Mouse (Mus musculus): ENCODE measurements at regions not wholly inside any gene's neighbourhood (a gene's known extent, or its start where the extent isn't known, plus 50 kb on each side); places are given as distances from the start of the nearest gene placed in this dataset.

DNA sequence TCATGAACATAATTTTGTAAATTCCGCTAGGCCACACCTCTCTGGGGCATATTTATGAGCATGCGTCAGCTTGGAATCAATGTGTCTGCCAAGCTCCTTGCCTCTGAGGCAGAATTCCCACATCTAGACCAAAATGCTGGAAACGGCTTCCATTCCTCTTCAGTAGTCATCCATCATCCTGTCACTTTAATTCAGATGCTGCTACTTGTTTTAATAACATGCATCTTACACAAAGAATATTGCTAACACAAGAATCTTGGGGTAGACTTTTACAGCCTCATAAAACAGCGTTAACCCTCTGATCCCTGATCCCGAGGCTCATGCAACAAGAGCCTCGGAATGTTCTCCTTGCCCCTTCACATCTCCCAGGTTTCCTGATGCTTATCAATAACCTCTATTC lies 442.7 kb upstream of the Etaa1 start:
- TF ChIP-seq POLR2A (IDR thresholded peaks at IDR 0.05; ENCODE audit: borderline replicate concordance, extremely low read depth, low read depth, low read length) (no peak), CTCF (IDR thresholded peaks at IDR 0.05; ENCODE audit: insufficient read depth, low read length) (no peak)
- no peak for DNase-seq
- Histone ChIP-seq H3K4me1 (ENCODE audit: control insufficient read depth, insufficient read depth, low read length) (no peaks in the 10 kb centered on the region; the same call in 1 of the 2 replicates), H3K4me3 (replicated peaks; ENCODE audit: extremely low read depth, low read depth, low read length) (no peak overlapping the region)
- 71% methylated on average over 6 of the region's 6 CpGs for WGBS

DNA sequence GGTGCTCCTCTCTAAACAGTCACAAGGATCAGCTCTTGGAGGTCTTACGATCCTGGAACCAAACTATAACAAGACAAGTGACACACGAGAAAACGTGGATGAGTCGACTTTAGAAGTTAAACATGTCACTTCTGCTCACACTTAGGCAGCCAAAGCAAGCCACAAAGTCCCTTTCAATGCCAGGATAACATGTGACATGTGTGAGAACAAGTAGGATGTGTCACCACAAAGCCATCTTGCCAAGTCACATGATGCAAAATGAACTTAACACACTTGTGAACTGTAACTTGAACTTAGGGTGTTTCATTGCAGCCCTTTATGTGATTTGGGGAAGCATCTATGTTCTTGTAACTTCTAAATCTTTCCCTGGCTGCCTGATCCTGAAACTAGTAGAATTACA lies 442.0 kb upstream of the Etaa1 start:
- TF ChIP-seq POLR2A (IDR thresholded peaks at IDR 0.05; ENCODE audit: borderline replicate concordance, extremely low read depth, low read depth, low read length) (no peak), CTCF (IDR thresholded peaks at IDR 0.05; ENCODE audit: insufficient read depth, low read length) (no peak)
- no peak for DNase-seq
- no peaks in the 10 kb centered on the region; the same call in 1 of the 2 replicates for H3K4me1 ChIP-seq (ENCODE audit: control insufficient read depth, insufficient read depth, low read length)
- no peak overlapping the region for H3K4me3 ChIP-seq (replicated peaks; ENCODE audit: extremely low read depth, low read depth, low read length)
- 70% methylated on average over 4 of the region's 4 CpGs for WGBS

DNA sequence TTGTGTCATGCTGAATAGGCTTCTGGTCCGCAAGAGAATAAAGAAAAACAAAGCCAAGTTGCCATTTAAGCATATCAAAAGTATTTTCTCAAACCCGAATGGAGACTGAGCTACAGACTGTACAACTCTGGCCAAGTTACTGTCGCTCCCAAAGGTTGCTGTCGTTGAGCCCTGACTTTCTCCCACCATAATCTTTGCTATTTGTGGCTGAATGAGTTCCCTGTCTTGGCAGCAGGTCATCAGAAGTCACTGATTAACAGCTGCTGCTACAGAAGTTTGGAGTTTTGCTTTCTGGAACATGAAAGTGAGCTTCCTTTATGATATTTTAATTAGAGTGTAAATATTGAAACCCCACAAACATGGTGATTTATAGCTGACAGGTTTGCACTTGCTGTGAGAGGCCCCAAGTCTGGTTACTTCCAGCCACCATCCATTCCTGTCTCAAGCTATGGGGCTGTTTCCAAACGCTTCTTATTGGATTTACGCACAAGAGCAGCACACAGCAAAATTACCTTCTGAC lies 419.2 kb upstream of the Etaa1 start:
- H3K4me1 ChIP-seq (ENCODE audit: control insufficient read depth, insufficient read depth, low read length), result no peaks in the 10 kb centered on the region
- H3K4me3 ChIP-seq (replicated peaks; ENCODE audit: extremely low read depth, low read depth, low read length), result no peak overlapping the region
- 72% methylated on average over 6 of the region's 6 CpGs for WGBS
- no peak for TF ChIP-seq POLR2A (IDR thresholded peaks at IDR 0.05; ENCODE audit: borderline replicate concordance, extremely low read depth, low read depth, low read length)
- TF ChIP-seq CTCF (IDR thresholded peaks at IDR 0.05; ENCODE audit: insufficient read depth, low read length), result no peak
- no peak for DNase-seq

DNA sequence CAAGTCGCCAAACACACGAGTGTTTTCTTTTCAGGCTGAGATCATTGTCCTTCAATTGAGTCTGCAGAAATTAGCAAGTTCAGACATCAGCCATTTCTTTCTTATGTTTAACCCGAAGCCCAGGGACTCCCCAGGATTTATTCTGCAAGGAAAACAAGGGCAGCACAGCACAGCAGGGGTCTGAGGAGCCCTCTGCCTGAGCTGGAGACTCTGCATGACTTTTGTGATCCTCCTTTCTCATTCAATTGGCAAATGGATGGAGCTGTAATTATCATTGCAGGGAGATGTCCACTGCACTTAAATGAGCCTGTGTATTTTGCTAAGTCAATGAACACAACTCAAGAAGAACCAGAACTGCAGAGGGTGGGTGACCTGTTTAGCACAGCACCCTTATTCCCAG lies 417.6 kb upstream of the Etaa1 start:
- TF ChIP-seq CTCF (IDR thresholded peaks at IDR 0.05; ENCODE audit: insufficient read depth, low read length) (no peak), POLR2A (IDR thresholded peaks at IDR 0.05; ENCODE audit: borderline replicate concordance, extremely low read depth, low read depth, low read length) (no peak)
- 52% methylated on average over 3 of the region's 3 CpGs for WGBS

DNA sequence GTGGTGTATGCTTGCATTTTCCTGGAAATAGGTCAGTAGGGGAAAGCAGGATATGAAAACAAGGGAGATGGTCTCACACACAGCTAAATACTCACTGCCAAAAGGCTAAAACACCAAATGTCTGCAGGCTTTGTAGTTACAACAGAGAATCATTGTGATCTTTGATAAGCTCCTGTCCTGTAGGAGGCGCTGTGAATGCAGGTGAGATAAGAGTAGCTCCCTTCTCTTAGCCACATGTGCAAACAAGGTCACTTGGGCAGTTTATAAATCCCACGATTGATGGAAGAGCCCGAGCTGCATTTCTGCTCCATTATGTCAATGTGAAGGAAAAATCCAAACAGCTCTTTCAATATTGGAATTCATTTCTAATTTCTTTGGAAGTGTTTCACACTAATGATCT lies 417.2 kb upstream of the Etaa1 start:
- TF ChIP-seq POLR2A (IDR thresholded peaks at IDR 0.05; ENCODE audit: borderline replicate concordance, extremely low read depth, low read depth, low read length) (no peak), CTCF (IDR thresholded peaks at IDR 0.05; ENCODE audit: insufficient read depth, low read length) (no peak)
- DNase-seq, result no peak
- WGBS, result 29% methylated on average over 3 of the region's 3 CpGs
- H3K4me3 ChIP-seq (replicated peaks; ENCODE audit: extremely low read depth, low read depth, low read length), result no peak overlapping the region
- no peaks in the 10 kb centered on the region for H3K4me1 ChIP-seq (ENCODE audit: control insufficient read depth, insufficient read depth, low read length)

More for the DNA sequence above, 417.6 kb upstream of the Etaa1 start:
- H3K4me1 ChIP-seq (ENCODE audit: control insufficient read depth, insufficient read depth, low read length), result no peaks in the 10 kb centered on the region
- H3K4me3 ChIP-seq (replicated peaks; ENCODE audit: extremely low read depth, low read depth, low read length), result no peak overlapping the region
- DNase-seq, result no peak

DNA sequence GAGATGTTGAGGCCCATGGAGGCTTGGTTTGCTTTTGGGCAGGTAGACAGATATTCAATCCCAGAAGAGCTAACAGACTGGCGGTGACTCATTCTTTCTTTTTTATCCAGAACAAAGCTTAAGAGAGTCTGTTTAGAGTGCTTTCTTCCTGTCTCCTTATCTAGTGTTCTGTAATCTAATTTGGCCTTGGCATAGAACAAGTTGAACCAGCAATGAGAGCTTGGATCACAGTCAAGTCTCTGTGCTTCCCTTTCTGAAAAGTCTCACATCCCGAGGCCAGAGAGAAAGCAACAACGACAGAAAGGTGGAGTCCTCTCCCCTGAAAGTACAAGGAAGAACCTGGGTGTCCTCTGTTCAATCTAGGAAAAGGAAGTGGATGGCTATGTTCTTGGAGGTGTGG lies 401.2 kb upstream of the Etaa1 start:
- TF ChIP-seq POLR2A (IDR thresholded peaks at IDR 0.05; ENCODE audit: borderline replicate concordance, extremely low read depth, low read depth, low read length) (no peak), CTCF (IDR thresholded peaks at IDR 0.05; ENCODE audit: insufficient read depth, low read length) (no peak)
- 13% methylated on average over 3 of the region's 3 CpGs for WGBS
- DNase-seq, result no peak
- Histone ChIP-seq H3K4me1 (ENCODE audit: control insufficient read depth, insufficient read depth, low read length) (peaks cover 9% of the 10 kb centered on the region), H3K4me3 (replicated peaks; ENCODE audit: extremely low read depth, low read depth, low read length) (no peak overlapping the region)

DNA sequence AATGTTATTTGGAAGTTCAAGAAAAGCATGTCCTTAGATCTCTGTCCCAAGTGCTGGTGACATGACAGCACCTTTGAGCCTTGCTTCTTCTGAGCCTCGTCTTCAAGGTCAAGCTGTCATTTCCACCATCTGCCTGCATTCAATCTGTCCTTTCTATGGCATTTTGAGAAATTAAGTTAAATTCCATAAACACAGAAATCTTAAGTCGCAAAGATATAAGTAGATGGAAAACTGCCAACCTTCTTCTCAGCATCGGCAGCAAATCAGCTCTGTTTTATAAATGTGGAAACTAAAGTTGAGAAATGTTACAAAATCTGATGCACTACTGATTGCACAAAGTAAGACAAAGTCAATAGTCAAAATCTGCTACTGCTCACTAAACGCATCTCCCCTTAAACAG lies 400.5 kb upstream of the Etaa1 start:
- TF ChIP-seq CTCF (IDR thresholded peaks at IDR 0.05; ENCODE audit: insufficient read depth, low read length), result no peak
- no peak for TF ChIP-seq POLR2A (IDR thresholded peaks at IDR 0.05; ENCODE audit: borderline replicate concordance, extremely low read depth, low read depth, low read length)
- peaks cover 9% of the 10 kb centered on the region for H3K4me1 ChIP-seq (ENCODE audit: control insufficient read depth, insufficient read depth, low read length)
- WGBS, result 57% methylated on average over 4 of the region's 4 CpGs

DNA sequence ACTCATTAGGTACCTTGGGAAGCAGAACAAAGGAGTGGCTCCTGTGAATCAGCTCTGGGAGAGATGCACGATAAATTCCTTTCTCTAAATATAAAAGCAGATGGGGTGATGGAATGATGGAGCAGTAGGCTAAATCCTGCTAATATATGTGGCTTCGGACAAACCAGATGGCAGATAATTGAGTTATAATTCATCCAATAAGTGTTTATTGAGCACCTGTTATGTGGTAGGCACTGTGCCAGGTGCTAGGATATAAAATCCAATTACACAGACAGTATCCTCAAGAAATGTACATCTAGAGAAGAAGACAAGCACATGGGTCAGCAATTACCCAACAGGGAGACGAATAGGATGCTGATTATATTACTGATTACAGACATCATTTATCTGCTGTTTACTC lies 394.2 kb upstream of the Etaa1 start:
- WGBS, result 78% methylated on average over 3 of the region's 3 CpGs
- no peaks in the 10 kb centered on the region for H3K4me1 ChIP-seq (ENCODE audit: control insufficient read depth, insufficient read depth, low read length)
- H3K4me3 ChIP-seq (replicated peaks; ENCODE audit: extremely low read depth, low read depth, low read length), result no peak overlapping the region
- DNase-seq, result no peak
- TF ChIP-seq POLR2A (IDR thresholded peaks at IDR 0.05; ENCODE audit: borderline replicate concordance, extremely low read depth, low read depth, low read length) (no peak), CTCF (IDR thresholded peaks at IDR 0.05; ENCODE audit: insufficient read depth, low read length) (no peak)

More for the DNA sequence above, 400.5 kb upstream of the Etaa1 start:
- no peak for DNase-seq
- H3K4me3 ChIP-seq (replicated peaks; ENCODE audit: extremely low read depth, low read depth, low read length), result no peak overlapping the region

DNA sequence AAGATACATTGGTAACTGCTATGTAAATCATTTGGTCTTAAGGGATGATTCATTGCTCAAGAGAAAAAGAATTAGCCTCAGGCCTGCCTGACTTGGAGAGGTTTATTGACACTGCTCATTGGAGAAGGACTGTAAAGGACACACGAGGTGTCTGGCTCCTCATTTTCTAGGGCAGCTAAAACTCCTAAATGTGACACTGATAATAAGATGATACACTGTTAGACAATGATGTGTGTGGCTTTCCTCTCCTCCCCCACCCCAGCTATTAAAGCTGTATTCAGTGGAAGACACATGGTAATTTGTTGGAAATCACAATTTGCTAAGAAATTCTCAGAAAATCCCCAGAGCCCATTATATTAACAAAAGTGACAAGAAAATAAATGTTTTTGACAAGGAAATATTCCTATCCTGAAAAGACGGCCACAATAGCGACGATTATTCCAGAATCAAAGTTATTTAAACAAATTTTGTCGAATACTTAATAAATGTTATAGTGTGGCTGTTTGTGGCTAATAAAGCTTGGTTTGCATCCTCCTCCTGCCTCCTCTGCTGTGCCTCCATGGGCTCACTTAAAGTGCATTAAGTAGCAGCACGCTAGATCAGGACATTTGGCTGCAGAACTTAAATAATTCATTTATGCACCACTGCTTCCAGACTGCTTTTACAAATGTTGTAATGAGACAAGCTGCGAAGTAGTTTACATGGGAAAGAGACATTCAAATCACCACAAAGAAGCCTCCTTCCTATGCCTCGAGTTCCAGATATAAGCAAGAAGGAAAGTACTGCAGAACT lies 360.0 kb upstream of the Etaa1 start:
- TF ChIP-seq POLR2A (IDR thresholded peaks at IDR 0.05; ENCODE audit: borderline replicate concordance, extremely low read depth, low read depth, low read length), result no peak
- no peak for TF ChIP-seq CTCF (IDR thresholded peaks at IDR 0.05; ENCODE audit: insufficient read depth, low read length)
- Histone ChIP-seq H3K4me1 (ENCODE audit: control insufficient read depth, insufficient read depth, low read length) (no peaks in the 10 kb centered on the region), H3K4me3 (replicated peaks; ENCODE audit: extremely low read depth, low read depth, low read length) (no peak overlapping the region)
- WGBS, result 60% methylated on average over 8 of the region's 8 CpGs
- DNase-seq, result no peak

Data from lung, adult 2 months (tissue).